Mouse (Mus musculus) adrenal gland, postnatal 0 days (tissue): ENCODE results near the gene 2010300C02Rik. TPM values are rescaled to one million over a fixed set of nuclear protein-coding genes. Genes with fewer than 3 reads are reported as not detected.

Source experiments
- polyA plus RNA-seq: library from polyadenylated mRNA; unstranded; fragments of >200 nt; fragmentation: Nextera tagmentation; extraction: Ambion mirVana; gene quantifications from 2 replicates; pipeline ENCODE4 v1.2.1, GENCODE M21; 2015

2010300C02Rik gene
- polyA plus RNA-seq: 2.6 and 3.5 TPM in 2 replicates

DNA sequence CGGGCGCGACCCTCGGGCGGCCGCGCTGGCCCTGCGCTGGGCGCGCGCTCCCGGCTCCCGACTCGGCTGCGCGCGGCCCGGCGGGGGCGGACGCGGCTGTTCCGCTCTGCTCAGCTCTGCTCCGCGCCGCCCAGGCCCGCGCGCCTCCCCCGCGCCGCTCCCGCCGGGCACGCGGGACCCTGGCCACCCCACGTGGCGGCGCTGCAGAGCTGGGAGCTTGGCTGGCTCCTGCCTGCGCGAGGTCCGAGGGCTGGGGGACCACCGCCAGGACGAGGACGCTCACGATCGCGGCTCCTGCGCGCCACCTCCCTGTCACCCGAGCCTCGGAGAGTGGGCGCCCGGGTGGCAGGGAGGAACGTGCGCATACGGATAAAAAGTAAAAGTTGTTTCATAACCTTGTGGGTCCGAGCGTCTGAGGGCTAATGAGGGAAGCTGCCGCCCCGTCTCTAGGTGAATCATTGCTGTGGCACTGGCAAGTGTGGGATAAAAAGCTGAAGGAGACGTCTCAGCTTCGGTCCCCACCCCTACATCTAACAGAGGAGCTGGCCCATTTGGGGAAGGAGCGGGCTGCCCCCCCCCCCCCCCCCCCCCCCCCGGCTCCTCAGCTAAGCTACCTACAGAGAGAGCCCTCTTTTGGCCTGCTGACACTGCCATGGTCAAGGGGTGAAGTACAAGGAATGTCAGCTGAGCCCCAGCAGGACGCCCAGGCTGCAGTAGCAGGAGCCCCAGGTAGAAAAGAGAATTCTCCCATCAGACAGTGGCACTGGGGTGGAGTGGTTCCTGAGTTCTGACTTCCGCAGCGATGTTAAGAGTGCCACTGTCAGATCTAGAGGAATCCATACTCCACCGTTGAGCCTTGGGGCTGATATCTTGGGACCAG, at the start of gene 2010300C02Rik:
Gene 2010300C02Rik, minus strand, starts transcription at position 325 of the 880 bp plus-strand sequence.

Other genes starting within 250 kb of the 2010300C02Rik start
- gene Mgat4a, start 179.1 kb downstream of the 2010300C02Rik start, polyA plus RNA-seq: 3.4 and 3.6 TPM in 2 replicates
- 4.0 and 4.6 TPM in 2 replicates for gene Tsga10, start 146.3 kb upstream of the 2010300C02Rik start, polyA plus RNA-seq
- gene Lipt1, start 151.7 kb upstream of the 2010300C02Rik start, polyA plus RNA-seq: 10.1 and 15.4 TPM in 2 replicates
- gene Mitd1, start 170.3 kb upstream of the 2010300C02Rik start, polyA plus RNA-seq: 21.7 and 22.3 TPM in 2 replicates
- gene Mrpl30, start 170.4 kb upstream of the 2010300C02Rik start, polyA plus RNA-seq: 379 and 460 TPM in 2 replicates
- not detected in 2 replicates for gene Lyg2, start 196.4 kb upstream of the 2010300C02Rik start, polyA plus RNA-seq
- gene Lyg1, start 237.7 kb upstream of the 2010300C02Rik start, polyA plus RNA-seq: 0.96 TPM in 1 of 2 replicates, not detected in the other